Mouse (Mus musculus): ENCODE measurements around the gene Ube2s.

DNA sequence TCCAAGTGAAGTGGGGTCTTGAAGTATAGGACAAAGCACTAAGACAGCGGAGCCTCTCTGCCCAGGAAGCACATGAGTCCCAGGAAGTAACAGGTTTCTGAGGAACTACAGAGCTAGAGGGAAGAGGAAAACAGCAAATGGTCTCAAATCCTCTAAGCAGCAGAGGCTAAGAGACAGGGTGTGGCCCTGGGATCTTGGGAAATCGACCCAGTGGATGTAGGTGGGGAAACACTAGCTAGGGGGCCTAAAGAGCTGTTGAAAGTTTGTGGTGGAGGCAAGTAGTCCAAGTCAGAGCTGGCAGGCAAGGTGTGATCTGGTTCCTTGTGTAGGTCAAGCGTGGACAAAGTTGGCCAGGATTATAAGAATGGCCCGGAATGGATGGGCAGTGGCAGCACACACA is 64.1 kb downstream of the Ube2s start:
- TF ChIP-seq CTCF (IDR thresholded peaks at IDR 0.05; ENCODE audit: extremely low read depth, insufficient read depth, low read length) (no peak), POLR2A (IDR thresholded peaks at IDR 0.05; ENCODE audit: extremely low read depth, insufficient read depth, low read length) (no peak)
